Comparison of ENCODE assay signal across 16 mouse cellular contexts in genomic region chr8:108536186-108536585, GRCm38 (mm10).
DNase-seq lines count a peak whose midpoint lies in the region; ATAC-seq and TF ChIP-seq lines count a peak whose summit lies in the region.
"Had no signal": no experiment of that assay in that cellular context is flagged by ENCODE, and none has a peak within 500 bp of the region (broad histone marks: within the 10 kb centered on the region; RNA-seq: fewer than 3 reads in every experiment).

No protein-coding gene starts in this region.

- WGBS in midbrain, postnatal 0 days, result 51% methylated on average over 7 of the region's 7 CpGs
- WGBS in thymus, adult 2 months, result 90% methylated on average over 7 of the region's 7 CpGs

- H3K36me3 ChIP-seq in midbrain, postnatal 0 days (ENCODE audit: insufficient read depth, low read length), result no peaks in the 10 kb centered on the region
- H3K36me3 ChIP-seq in thymus, adult 2 months (ENCODE audit: control insufficient read depth, insufficient read depth, low read length), result no peaks in the 10 kb centered on the region
- H3K36me3 ChIP-seq: embryonic facial prominence, embryonic 15.5 days; intestine, embryonic 15.5 days; limb, embryonic 15.5 days; lung, embryonic 15.5 days had no signal

- no peaks in the 10 kb centered on the region for H3K27me3 ChIP-seq in midbrain, postnatal 0 days (ENCODE audit: insufficient read depth, low read length)
- H3K27me3 ChIP-seq in thymus, adult 2 months (ENCODE audit: control insufficient read depth, insufficient read depth, low read length), result no peaks in the 10 kb centered on the region
- H3K27me3 ChIP-seq: embryonic facial prominence, embryonic 15.5 days; intestine, embryonic 15.5 days; limb, embryonic 15.5 days; lung, embryonic 15.5 days had no signal

- H3K4me3 ChIP-seq in midbrain, postnatal 0 days (ENCODE audit: low read depth, low read length), result peak overlapping the region; percentile 39
- no peak overlapping the region for H3K4me3 ChIP-seq in thymus, adult 2 months (ENCODE audit: control insufficient read depth, insufficient read depth, low read length)
- H3K4me3 ChIP-seq: embryonic facial prominence, embryonic 15.5 days; gastrocnemius, adult 2 months; intestine, embryonic 15.5 days; limb, embryonic 15.5 days; lung, embryonic 15.5 days had no signal

- no peak for TF ChIP-seq POLR2A in brain, embryonic 14.5 days (IDR thresholded peaks at IDR 0.05; ENCODE audit: borderline replicate concordance, extremely low read depth, insufficient read depth, insufficient read length, poor library complexity, severe bottlenecking)
- TF ChIP-seq POLR2A in thymus, adult 2 months (IDR thresholded peaks at IDR 0.05; ENCODE audit: control insufficient read depth, extremely low read depth, insufficient read depth, low read length, poor library complexity), result no peak

- H3K9me3 ChIP-seq in midbrain, postnatal 0 days (ENCODE audit: low read length), result no peaks in the 10 kb centered on the region
- H3K9me3 ChIP-seq: embryonic facial prominence, embryonic 15.5 days; intestine, embryonic 15.5 days; limb, embryonic 15.5 days; lung, embryonic 15.5 days had no signal

- peak overlapping the region; percentile 40 for H3K9ac ChIP-seq in midbrain, postnatal 0 days (replicated peaks; ENCODE audit: low read length, poor library complexity, severe bottlenecking)
- H3K9ac ChIP-seq: embryonic facial prominence, embryonic 15.5 days; intestine, embryonic 15.5 days; limb, embryonic 15.5 days; lung, embryonic 15.5 days had no signal

- H3K4me1 ChIP-seq in midbrain, postnatal 0 days (ENCODE audit: insufficient read depth, low read length), result 0 out of 2 replicates have a peak, but pooled peaks cover 3% of the 10 kb centered on the region
- H3K4me1 ChIP-seq in thymus, adult 2 months (replicated peaks; ENCODE audit: control insufficient read depth, insufficient read depth, low read length), result no peaks in the 10 kb centered on the region
- H3K4me1 ChIP-seq: intestine, embryonic 15.5 days; limb, embryonic 15.5 days had no signal

- peak; percentile 5 to 37 for DNase-seq in left cerebral cortex, adult 18-20 months (ENCODE audit: low spot score in 2 of 2)
- DNase-seq in left cerebral cortex, adult 8-10 months (ENCODE audit: low spot score in 2 of 2), result no peak
- DNase-seq in brain, embryonic 14.5 days (ENCODE audit: low read depth), result peak; percentile 62
- peak; percentile 31 to 37 for DNase-seq in frontal cortex, postnatal 36 days (ENCODE audit: low spot score in 2 of 2)
- DNase-seq in midbrain, postnatal 0 days (ENCODE audit: low spot score), result peak; percentile 35
- no peak for DNase-seq in thymus, adult 2 months
- DNase-seq in heart, adult 18-20 months, result no peak
- DNase-seq: gastrocnemius, adult 2 months; kidney, postnatal 10 days had no signal

- peak overlapping the region; percentile 59 for H3K4me2 ChIP-seq in midbrain, postnatal 0 days (ENCODE audit: low read depth, low read length, poor library complexity, severe bottlenecking)
- H3K4me2 ChIP-seq: embryonic facial prominence, embryonic 15.5 days; intestine, embryonic 15.5 days; limb, embryonic 15.5 days; lung, embryonic 15.5 days had no signal

- ATAC-seq in midbrain, postnatal 0 days (ENCODE audit: low FRiP score), result no peak
- no peak for ATAC-seq in erythroblast, adult 5-6 weeks (replicated peaks; ENCODE audit: low FRiP score, poor library complexity, severe bottlenecking)
- ATAC-seq: CD4-positive, CD25-positive, alpha-beta regulatory T cell, adult 4 months; intestine, embryonic 15.5 days had no signal

- peak overlapping the region; percentile 81 for H3K27ac ChIP-seq in midbrain, postnatal 0 days (ENCODE audit: low read depth, low read length)
- H3K27ac ChIP-seq in thymus, adult 2 months (ENCODE audit: control insufficient read depth, insufficient read depth, low read length), result no peak overlapping the region
- H3K27ac ChIP-seq: embryonic facial prominence, embryonic 15.5 days; gastrocnemius, adult 2 months; intestine, embryonic 15.5 days; limb, embryonic 15.5 days; lung, embryonic 15.5 days; stomach, postnatal 0 days had no signal

- TF ChIP-seq CTCF in brain, embryonic 14.5 days (IDR thresholded peaks at IDR 0.05; ENCODE audit: borderline replicate concordance, extremely low read depth, insufficient read depth, insufficient read length), result no peak
- no peak for TF ChIP-seq CTCF in midbrain, postnatal 0 days (IDR thresholded peaks at IDR 0.05)
- no peak for TF ChIP-seq CTCF in thymus, adult 2 months (IDR thresholded peaks at IDR 0.05; ENCODE audit: borderline replicate concordance, control insufficient read depth, extremely low read depth, insufficient read depth, low read length, poor library complexity)

Comparison
In these comparisons a context has a peak if more than half of its experiments do, and no peak if none do; other contexts are left out.
1. DNase-seq: peak in left cerebral cortex, adult 18-20 months (2 of 2), brain, embryonic 14.5 days (single experiment), frontal cortex, postnatal 36 days (2 of 2) and midbrain, postnatal 0 days (single experiment); none in left cerebral cortex, adult 8-10 months (0 of 2), thymus, adult 2 months (single experiment) and heart, adult 18-20 months (0 of 2).